Mouse (Mus musculus): ENCODE data around the gene Soga1. TPM values are rescaled to one million over a fixed set of nuclear protein-coding genes. Genes with fewer than 3 reads are reported as not detected.

Gene Soga1
- polyA plus RNA-seq, 1 experiment from 2014 or later: 1.2 TPM

DNA sequence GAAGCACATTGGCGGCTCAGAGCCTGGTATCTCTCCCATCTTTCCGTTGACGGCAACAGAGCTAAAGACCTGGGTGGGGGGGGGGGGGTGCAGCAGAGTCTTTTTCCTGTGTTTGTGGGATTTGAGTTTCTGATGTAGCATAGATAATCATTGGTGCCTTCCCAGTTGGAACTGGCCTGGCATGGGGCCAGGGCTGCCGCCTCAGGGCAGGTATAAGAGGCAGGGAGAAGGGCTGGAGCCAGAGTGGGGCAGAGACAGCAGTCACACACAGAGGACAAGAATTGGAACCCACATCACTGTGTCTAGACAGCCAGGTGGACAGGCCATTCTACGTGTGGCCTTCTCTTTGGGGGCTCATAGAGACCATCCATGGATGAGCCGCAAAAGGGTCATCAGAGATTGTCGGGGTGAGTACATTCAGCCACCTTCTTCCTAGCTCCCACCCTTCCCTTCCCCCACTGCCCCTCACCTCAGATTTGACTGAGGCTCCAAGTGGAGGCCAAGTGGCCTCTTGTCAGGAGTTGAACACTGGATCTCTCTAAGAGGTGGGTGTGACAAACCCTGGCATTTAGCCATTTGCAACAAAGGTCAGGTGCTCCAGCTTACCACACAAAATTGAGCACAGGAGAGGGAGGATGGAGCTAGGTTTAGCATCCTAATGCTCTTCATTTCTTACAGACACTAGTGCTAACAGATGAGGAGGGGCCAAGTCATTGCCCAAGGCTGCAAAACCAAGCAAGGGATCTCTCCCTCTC, 6.0 kb upstream of the Soga1 start:
- no peak overlapping the region for H3K4me2 ChIP-seq (ENCODE audit: low read depth, low read length)
- no peak overlapping the region for H3K4me3 ChIP-seq (ENCODE audit: low read length)
- no peaks in the 10 kb centered on the region for H3K36me3 ChIP-seq (ENCODE audit: control insufficient read depth, insufficient read depth, low read length)
- no peak overlapping the region for H3K27ac ChIP-seq (ENCODE audit: low read length)
- no peaks in the 10 kb centered on the region for H3K9me3 ChIP-seq (ENCODE audit: control insufficient read depth, low read length)
- no peak for ATAC-seq
- peaks cover 11% of the 10 kb centered on the region; the same call in 1 of the 2 replicates for H3K4me1 ChIP-seq (ENCODE audit: control insufficient read depth, insufficient read depth, low read length)
- no peaks in the 10 kb centered on the region for H3K27me3 ChIP-seq (replicated peaks; ENCODE audit: control insufficient read depth, insufficient read depth, low read length)
- H3K9ac ChIP-seq (ENCODE audit: low read depth, low read length): no peak overlapping the region
- 83% methylated on average over 7 of the region's 7 CpGs for WGBS

- Histone ChIP-seq H3K27ac (ENCODE audit: low read length) (no peak overlapping the region), H3K9ac (ENCODE audit: low read depth, low read length) (no peak overlapping the region), H3K9me3 (ENCODE audit: control insufficient read depth, low read length) (no peaks in the 10 kb centered on the region), H3K4me1 (ENCODE audit: control insufficient read depth, insufficient read depth, low read length) (peaks cover 15% of the 10 kb centered on the region; the same call in 1 of the 2 replicates), H3K27me3 (replicated peaks; ENCODE audit: control insufficient read depth, insufficient read depth, low read length) (no peaks in the 10 kb centered on the region), H3K4me3 (ENCODE audit: low read length) (no peak overlapping the region), H3K4me2 (ENCODE audit: low read depth, low read length) (no peak overlapping the region), H3K36me3 (ENCODE audit: control insufficient read depth, insufficient read depth, low read length) (no peaks in the 10 kb centered on the region)
- no peak for ATAC-seq
- WGBS: 43% methylated on average over 7 of the region's 7 CpGs
Measured at GRCm38 (mm10) chr2:157081960-157082359, 2.9 kb upstream of the Soga1 start.

GRCm38 (mm10) chr2:157081331-157081730, 2.3 kb upstream of the Soga1 start:
- Histone ChIP-seq H3K4me1 (ENCODE audit: control insufficient read depth, insufficient read depth, low read length) (peaks cover 15% of the 10 kb centered on the region), H3K27ac (ENCODE audit: low read length) (no peak overlapping the region), H3K36me3 (ENCODE audit: control insufficient read depth, insufficient read depth, low read length) (no peaks in the 10 kb centered on the region), H3K27me3 (replicated peaks; ENCODE audit: control insufficient read depth, insufficient read depth, low read length) (no peaks in the 10 kb centered on the region), H3K9me3 (ENCODE audit: control insufficient read depth, low read length) (no peaks in the 10 kb centered on the region), H3K4me2 (ENCODE audit: low read depth, low read length) (no peak overlapping the region), H3K4me3 (ENCODE audit: low read length) (no peak overlapping the region), H3K9ac (ENCODE audit: low read depth, low read length) (no peak overlapping the region)
- no peak for ATAC-seq
- 91% methylated on average over 8 of the region's 8 CpGs for WGBS

- H3K36me3 ChIP-seq (ENCODE audit: control insufficient read depth, insufficient read depth, low read length): no peaks in the 10 kb centered on the region
- no peaks in the 10 kb centered on the region for H3K27me3 ChIP-seq (replicated peaks; ENCODE audit: control insufficient read depth, insufficient read depth, low read length)
- peaks cover 26% of the 10 kb centered on the region for H3K4me1 ChIP-seq (ENCODE audit: control insufficient read depth, insufficient read depth, low read length)
- peak overlapping the region; percentile 77 for H3K4me3 ChIP-seq (ENCODE audit: low read length)
- H3K4me2 ChIP-seq (ENCODE audit: low read depth, low read length): peak overlapping the region; percentile 80
- 14% methylated on average over 16 of the region's 16 CpGs for WGBS
- peak overlapping the region; percentile 92 for H3K27ac ChIP-seq (ENCODE audit: low read length)
- no peaks in the 10 kb centered on the region for H3K9me3 ChIP-seq (ENCODE audit: control insufficient read depth, low read length)
- H3K9ac ChIP-seq (ENCODE audit: low read depth, low read length): peak overlapping the region; percentile 87
- ATAC-seq: no peak
Measured at GRCm38 (mm10) chr2:157079701-157080180, 687 bp upstream of the Soga1 start.

DNA sequence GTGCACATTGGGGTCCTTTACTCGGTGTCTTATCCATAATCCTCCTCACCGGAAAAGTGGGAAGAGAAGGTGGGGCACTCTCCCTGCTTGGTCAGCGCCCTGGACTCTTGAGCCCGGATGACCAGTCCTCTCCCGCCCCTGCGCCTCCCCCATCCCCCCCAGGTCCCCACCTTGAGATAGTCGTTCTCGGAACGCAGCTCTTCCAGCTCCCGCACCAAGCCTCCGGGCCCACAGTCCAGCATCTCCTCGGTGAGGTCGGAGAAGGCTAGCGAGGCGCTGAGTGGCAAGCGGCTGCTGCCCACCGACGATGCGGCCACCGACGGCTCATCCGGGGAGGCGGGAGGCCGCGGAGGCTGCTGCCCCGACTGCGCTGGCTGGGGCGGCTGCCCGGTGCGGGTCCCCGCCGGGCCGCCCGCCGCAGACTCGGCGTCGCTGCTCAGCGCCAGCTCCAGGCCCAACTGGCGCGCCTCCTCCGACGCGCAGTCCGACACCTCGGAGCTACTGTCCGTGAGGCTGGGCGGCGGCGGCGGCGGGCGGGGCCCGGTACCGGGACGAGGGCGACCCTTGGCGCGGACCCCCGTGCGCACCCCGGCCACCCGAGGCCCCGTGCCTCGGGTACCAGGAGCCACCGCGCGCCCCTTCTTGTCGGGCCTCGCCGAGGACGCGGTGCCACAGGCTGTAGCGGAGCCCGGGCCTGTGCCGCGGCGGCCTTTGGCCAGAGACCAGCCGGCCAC, 828 bp downstream of the Soga1 start:
- Histone ChIP-seq H3K9ac (ENCODE audit: low read depth, low read length) (peak overlapping the region; percentile 87), H3K4me3 (ENCODE audit: low read length) (peak overlapping the region; percentile 77), H3K4me1 (ENCODE audit: control insufficient read depth, insufficient read depth, low read length) (peaks cover 40% of the 10 kb centered on the region), H3K9me3 (ENCODE audit: control insufficient read depth, low read length) (no peaks in the 10 kb centered on the region), H3K27me3 (replicated peaks; ENCODE audit: control insufficient read depth, insufficient read depth, low read length) (no peaks in the 10 kb centered on the region), H3K36me3 (ENCODE audit: control insufficient read depth, insufficient read depth, low read length) (no peaks in the 10 kb centered on the region), H3K27ac (ENCODE audit: low read length) (peak overlapping the region; percentile 92), H3K4me2 (ENCODE audit: low read depth, low read length) (peak overlapping the region; percentile 80)
- ATAC-seq: peak; percentile 17
- under 1% methylated on average over 68 of the region's 79 CpGs for WGBS

GRCm38 (mm10) chr2:157077641-157078058, 1.4 kb downstream of the Soga1 start:
- peaks cover 46% of the 10 kb centered on the region for H3K4me1 ChIP-seq (ENCODE audit: control insufficient read depth, insufficient read depth, low read length)
- H3K36me3 ChIP-seq (ENCODE audit: control insufficient read depth, insufficient read depth, low read length): no peaks in the 10 kb centered on the region
- peak overlapping the region; percentile 87 for H3K9ac ChIP-seq (ENCODE audit: low read depth, low read length)
- 4% methylated on average over 15 of the region's 15 CpGs for WGBS
- no peaks in the 10 kb centered on the region for H3K27me3 ChIP-seq (replicated peaks; ENCODE audit: control insufficient read depth, insufficient read depth, low read length)
- peak overlapping the region; percentile 92 for H3K27ac ChIP-seq (ENCODE audit: low read length)
- peak overlapping the region; percentile 77 for H3K4me3 ChIP-seq (ENCODE audit: low read length)
- H3K9me3 ChIP-seq (ENCODE audit: control insufficient read depth, low read length): no peaks in the 10 kb centered on the region
- H3K4me2 ChIP-seq (ENCODE audit: low read depth, low read length): peak overlapping the region; percentile 80
- ATAC-seq: peak; percentile 27

DNA sequence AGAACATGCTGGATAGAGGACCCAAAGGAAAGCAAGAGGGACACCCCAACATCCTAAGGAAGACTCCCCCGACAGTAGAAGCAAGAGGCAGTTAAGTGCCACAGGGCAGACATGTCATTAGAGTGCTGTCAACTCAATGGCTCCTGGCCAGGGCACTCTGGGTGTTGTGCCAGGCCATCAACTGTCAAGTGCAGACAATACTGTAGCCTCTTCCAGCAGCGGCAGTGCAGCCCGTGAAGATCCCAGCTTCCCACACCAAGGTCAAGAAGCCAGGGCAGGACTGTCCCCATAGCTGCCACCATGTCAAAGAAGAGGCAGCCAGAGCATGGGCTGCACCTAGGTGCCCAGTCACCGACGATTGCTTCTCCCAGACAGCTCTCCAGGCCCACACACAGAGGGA, 1.9 kb downstream of the Soga1 start:
- Histone ChIP-seq H3K36me3 (ENCODE audit: control insufficient read depth, insufficient read depth, low read length) (no peaks in the 10 kb centered on the region), H3K4me3 (ENCODE audit: low read length) (peak overlapping the region; percentile 77), H3K27ac (ENCODE audit: low read length) (peak overlapping the region; percentile 55), H3K9ac (ENCODE audit: low read depth, low read length) (peak overlapping the region; percentile 87), H3K4me1 (ENCODE audit: control insufficient read depth, insufficient read depth, low read length) (peaks cover 49% of the 10 kb centered on the region), H3K4me2 (ENCODE audit: low read depth, low read length) (peak overlapping the region; percentile 80), H3K27me3 (replicated peaks; ENCODE audit: control insufficient read depth, insufficient read depth, low read length) (no peaks in the 10 kb centered on the region), H3K9me3 (ENCODE audit: control insufficient read depth, low read length) (no peaks in the 10 kb centered on the region)
- 23% methylated on average over 5 of the region's 5 CpGs for WGBS
- ATAC-seq: no peak

DNA sequence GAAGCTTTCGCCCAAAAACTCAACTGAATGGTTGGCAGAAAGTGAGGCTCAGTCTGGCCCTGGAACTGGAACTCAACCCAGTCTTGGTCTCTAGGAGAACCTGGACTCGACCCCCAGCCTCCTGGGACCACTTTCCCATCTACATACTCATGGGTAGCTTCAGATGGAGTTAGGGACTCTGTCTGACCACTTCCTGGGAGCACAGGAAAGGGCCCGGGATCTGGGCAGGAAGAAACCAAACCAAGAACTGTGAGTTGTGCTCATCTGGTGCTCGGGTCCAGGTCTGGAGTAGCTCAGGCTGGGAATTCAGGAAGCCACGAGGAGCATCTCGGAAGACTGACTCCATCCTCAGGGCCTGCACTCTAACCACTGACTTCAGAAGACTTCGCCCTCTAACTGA, 2.5 kb downstream of the Soga1 start:
- Histone ChIP-seq H3K9me3 (ENCODE audit: control insufficient read depth, low read length) (no peaks in the 10 kb centered on the region), H3K27me3 (replicated peaks; ENCODE audit: control insufficient read depth, insufficient read depth, low read length) (no peaks in the 10 kb centered on the region), H3K9ac (ENCODE audit: low read depth, low read length) (no peak overlapping the region), H3K27ac (ENCODE audit: low read length) (no peak overlapping the region), H3K4me3 (ENCODE audit: low read length) (peak overlapping the region; percentile 77), H3K4me1 (ENCODE audit: control insufficient read depth, insufficient read depth, low read length) (peaks cover 51% of the 10 kb centered on the region), H3K36me3 (ENCODE audit: control insufficient read depth, insufficient read depth, low read length) (no peaks in the 10 kb centered on the region), H3K4me2 (ENCODE audit: low read depth, low read length) (peak overlapping the region; percentile 80)
- ATAC-seq: no peak
- 67% methylated on average over 7 of the region's 7 CpGs for WGBS

GRCm38 (mm10) chr2:157075685-157076084, 3.4 kb downstream of the Soga1 start:
- H3K9me3 ChIP-seq (ENCODE audit: control insufficient read depth, low read length): no peaks in the 10 kb centered on the region
- H3K4me3 ChIP-seq (ENCODE audit: low read length): no peak overlapping the region
- no peak overlapping the region; the same call in 1 of the 2 replicates for H3K27ac ChIP-seq (ENCODE audit: low read length)
- no peaks in the 10 kb centered on the region for H3K36me3 ChIP-seq (ENCODE audit: control insufficient read depth, insufficient read depth, low read length)
- H3K4me2 ChIP-seq (ENCODE audit: low read depth, low read length): peak overlapping the region; percentile 80; the same call in 1 of the 2 replicates
- WGBS: 35% methylated on average over 3 of the region's 3 CpGs
- ATAC-seq: no peak
- H3K27me3 ChIP-seq (replicated peaks; ENCODE audit: control insufficient read depth, insufficient read depth, low read length): no peaks in the 10 kb centered on the region
- H3K4me1 ChIP-seq (ENCODE audit: control insufficient read depth, insufficient read depth, low read length): peaks cover 60% of the 10 kb centered on the region
- peak overlapping the region; percentile 45; the same call in 1 of the 2 replicates for H3K9ac ChIP-seq (ENCODE audit: low read depth, low read length)

Data from intestine, embryonic 16.5 days (tissue).